Mouse (Mus musculus) E14TG2a.4 (cell line): ENCODE measurements at regions not wholly inside any gene's neighbourhood (a gene's known extent, or its start where the extent isn't known, plus 50 kb on each side); places are given as distances from the start of the nearest gene placed in this dataset.

ENCODE experiments used
- H3K27me3 ChIP-seq: 2 replicates; pipeline ENCODE4 v1.6.1; 2014; ENCODE audit warnings: low read length, control low read depth; ENCODE audit not compliant: insufficient read depth
- H3K36me3 ChIP-seq: 2 replicates; pipeline ENCODE4 v1.6.1; 2014; ENCODE audit warnings: low read length, control low read depth; ENCODE audit not compliant: insufficient read depth
- H3K4me1 ChIP-seq: replicated peaks from 2 replicates; pipeline ENCODE4 v1.6.1; 2014; ENCODE audit warnings: low read depth, low read length, control low read depth
- H3K4me3 ChIP-seq: replicated peaks from 2 replicates; pipeline ENCODE4 v1.5.1; 2014; ENCODE audit warnings: mild to moderate bottlenecking, low read length
- H3K9me3 ChIP-seq: 2 replicates; pipeline ENCODE4 v1.6.1; 2014; ENCODE audit warnings: low read length, control low read depth
- CTCF ChIP-seq: conservative IDR thresholded peaks from 2 replicates; pipeline ENCODE4 v1.5.1; 2014; ENCODE audit warnings: low read length
- NANOG ChIP-seq: IDR thresholded peaks from 2 replicates; pipeline ENCODE4 v1.6.1; 2014; ENCODE audit warnings: borderline replicate concordance, low read length, mixed read lengths
- POU5F1 ChIP-seq: IDR thresholded peaks from 2 replicates; pipeline ENCODE4 v1.6.1; 2014; ENCODE audit warnings: low read length, borderline replicate concordance

DNA sequence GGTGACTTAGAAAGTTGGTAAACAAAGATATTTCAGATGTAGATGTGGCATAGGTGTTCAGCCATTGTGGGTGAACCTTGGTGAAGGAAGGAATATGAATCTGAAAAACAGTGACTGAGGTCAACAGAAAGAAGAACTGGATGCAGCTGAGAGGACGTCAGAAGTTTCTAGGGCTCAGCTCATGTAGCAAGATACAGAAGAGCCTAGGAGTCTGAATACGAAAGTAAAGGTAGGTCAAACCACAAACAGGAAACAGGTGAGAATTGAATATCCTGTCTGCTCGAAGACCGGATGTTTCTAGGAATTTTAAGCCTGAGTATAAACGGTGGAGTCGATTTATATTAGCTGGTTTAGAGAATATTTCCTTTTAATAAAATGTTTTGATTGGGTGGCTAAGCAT is 223.7 kb upstream of the Cblb start:
- no peak for TF ChIP-seq POU5F1
- TF ChIP-seq CTCF: no peak
- no peak for TF ChIP-seq NANOG
- Histone ChIP-seq H3K36me3 (no peaks in the 10 kb centered on the region), H3K4me1 (no peaks in the 10 kb centered on the region), H3K9me3 (peaks cover 23% of the 10 kb centered on the region), H3K4me3 (no peak overlapping the region), H3K27me3 (no peaks in the 10 kb centered on the region)

DNA sequence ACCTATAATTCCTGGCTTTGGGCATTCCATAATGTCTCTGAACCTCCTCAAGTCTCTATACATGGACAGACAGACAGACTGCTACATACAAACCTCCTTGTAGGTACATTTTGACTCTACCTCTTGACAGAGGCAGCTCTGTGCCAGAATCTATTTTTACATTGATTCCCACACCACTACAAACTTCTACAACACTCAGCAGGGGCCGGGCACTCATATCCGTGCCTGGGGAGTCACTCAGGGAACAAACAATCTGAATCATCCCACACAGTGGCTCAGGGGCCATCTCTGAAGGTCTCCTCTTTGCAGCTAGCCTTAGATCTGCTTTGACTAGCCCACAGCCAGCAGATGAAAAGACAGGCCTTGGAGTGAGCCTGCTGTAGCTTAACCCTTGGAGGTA is 221.9 kb upstream of the Cblb start:
- no peaks in the 10 kb centered on the region for H3K4me1 ChIP-seq
- peaks cover 11% of the 10 kb centered on the region for H3K9me3 ChIP-seq
- H3K36me3 ChIP-seq: no peaks in the 10 kb centered on the region
- TF ChIP-seq CTCF: no peak
- TF ChIP-seq POU5F1: no peak
- H3K27me3 ChIP-seq: no peaks in the 10 kb centered on the region
- H3K4me3 ChIP-seq: no peak overlapping the region

DNA sequence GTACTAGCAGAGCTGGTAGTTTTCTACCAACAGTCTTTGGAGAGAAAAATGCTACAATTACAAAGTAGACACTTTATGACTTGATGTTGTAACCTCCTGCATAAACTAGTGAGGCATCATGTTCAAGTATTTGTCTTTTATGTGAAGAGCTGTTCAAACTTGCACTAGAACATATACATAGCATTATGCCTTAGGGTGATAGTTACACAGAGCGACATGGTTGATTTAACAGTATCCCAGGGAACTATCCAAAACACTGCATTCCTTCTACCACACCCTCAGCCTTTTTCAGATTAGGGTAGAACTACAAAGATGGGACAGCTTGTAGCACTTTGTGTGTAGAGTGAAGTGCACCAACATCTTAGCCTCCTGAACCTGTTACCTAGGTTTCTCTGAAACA is 220.0 kb upstream of the Cblb start:
- TF ChIP-seq NANOG: no peak
- TF ChIP-seq CTCF: no peak
- no peak for TF ChIP-seq POU5F1
- Histone ChIP-seq H3K4me3 (no peak overlapping the region), H3K36me3 (no peaks in the 10 kb centered on the region), H3K4me1 (no peaks in the 10 kb centered on the region), H3K27me3 (no peaks in the 10 kb centered on the region), H3K9me3 (no peaks in the 10 kb centered on the region)

DNA sequence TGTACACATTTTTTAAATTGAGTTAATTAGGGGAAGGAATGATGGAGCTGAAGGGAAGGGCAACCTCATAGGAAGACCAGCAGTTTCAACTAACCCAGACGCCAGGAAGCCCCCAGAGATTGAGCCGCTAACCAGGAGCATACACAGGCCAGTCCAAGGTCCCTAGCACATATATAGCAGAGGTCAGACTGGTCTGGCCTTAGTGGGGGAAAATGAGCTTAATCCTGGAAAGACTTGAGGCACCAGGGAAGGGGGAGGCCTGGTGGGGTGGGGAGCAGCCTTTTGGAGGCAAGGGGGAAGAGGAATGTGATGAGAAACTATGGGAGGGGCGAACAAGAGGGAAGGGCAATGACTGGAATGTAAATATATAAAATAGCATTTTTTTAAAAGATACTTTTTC is 188.3 kb upstream of the Cblb start:
- no peaks in the 10 kb centered on the region for H3K4me1 ChIP-seq
- H3K9me3 ChIP-seq: no peaks in the 10 kb centered on the region
- H3K4me3 ChIP-seq: no peak overlapping the region
- no peaks in the 10 kb centered on the region for H3K27me3 ChIP-seq
- H3K36me3 ChIP-seq: no peaks in the 10 kb centered on the region
- TF ChIP-seq CTCF (no peak), POU5F1 (no peak), NANOG (no peak)

DNA sequence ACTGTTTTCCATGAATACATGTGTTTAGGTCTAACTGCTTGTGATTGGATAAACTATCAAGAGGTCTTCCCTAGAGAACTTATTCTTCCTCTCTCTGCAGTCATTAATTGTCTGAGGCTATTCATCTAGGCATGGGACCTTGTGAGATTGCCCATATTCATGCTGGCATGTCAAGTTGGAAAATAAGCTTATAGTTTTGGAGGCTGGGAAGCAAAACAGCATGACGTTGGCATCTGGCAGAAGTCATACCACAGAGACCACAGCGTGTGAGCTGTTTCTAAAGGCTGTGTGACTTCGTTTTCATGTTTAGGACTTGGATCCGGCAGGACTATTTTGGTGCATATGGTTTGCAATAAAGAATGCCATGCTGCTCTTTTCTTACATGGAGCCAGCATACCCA is 185.5 kb upstream of the Cblb start:
- H3K4me3 ChIP-seq: no peak overlapping the region
- no peak for TF ChIP-seq POU5F1
- TF ChIP-seq CTCF: no peak
- TF ChIP-seq NANOG: no peak
- H3K27me3 ChIP-seq: no peaks in the 10 kb centered on the region
- H3K4me1 ChIP-seq: no peaks in the 10 kb centered on the region
- H3K9me3 ChIP-seq: no peaks in the 10 kb centered on the region
- H3K36me3 ChIP-seq: no peaks in the 10 kb centered on the region

DNA sequence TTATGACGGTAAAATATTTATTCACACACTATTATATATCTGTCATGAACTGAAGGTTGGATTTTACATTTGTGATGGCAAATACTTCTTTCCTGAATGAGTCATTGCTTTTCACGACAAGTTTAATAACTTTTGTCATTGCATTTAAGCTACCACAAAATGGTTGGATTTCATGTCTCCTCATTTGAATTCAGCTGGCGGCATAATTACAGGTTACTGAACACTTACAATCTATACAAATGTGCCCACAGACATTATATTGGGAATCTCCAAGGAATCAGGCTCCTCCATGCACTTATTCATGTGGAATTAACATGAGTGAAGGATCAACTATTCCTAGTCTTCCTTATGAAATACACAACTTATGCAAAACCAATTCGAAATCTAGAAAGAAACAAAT is 150.3 kb upstream of the Cblb start:
- no peak overlapping the region for H3K4me3 ChIP-seq
- no peaks in the 10 kb centered on the region for H3K27me3 ChIP-seq
- no peak for TF ChIP-seq POU5F1
- no peak for TF ChIP-seq CTCF
- TF ChIP-seq NANOG: no peak
- no peaks in the 10 kb centered on the region for H3K36me3 ChIP-seq
- no peaks in the 10 kb centered on the region for H3K9me3 ChIP-seq
- no peaks in the 10 kb centered on the region for H3K4me1 ChIP-seq

DNA sequence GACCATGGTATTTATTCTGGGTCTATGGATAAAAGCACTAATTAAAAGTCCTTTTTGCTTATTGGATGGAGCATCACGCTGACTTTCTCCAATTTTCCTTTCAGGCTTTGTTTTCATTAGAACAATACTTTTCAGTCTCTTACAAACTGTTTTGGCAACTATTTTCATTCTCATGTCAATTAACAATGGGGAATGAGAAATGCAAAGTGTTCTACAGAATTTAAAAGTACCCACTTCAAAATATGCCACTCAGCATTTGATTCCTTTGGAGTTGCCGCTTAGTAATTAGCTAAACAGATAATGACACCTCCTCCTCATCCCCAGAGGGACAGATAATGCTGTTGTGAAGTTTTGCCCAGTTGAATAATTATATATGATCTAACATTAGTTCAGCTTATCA is 149.9 kb upstream of the Cblb start:
- Histone ChIP-seq H3K36me3 (no peaks in the 10 kb centered on the region), H3K27me3 (no peaks in the 10 kb centered on the region), H3K9me3 (no peaks in the 10 kb centered on the region), H3K4me3 (no peak overlapping the region), H3K4me1 (no peaks in the 10 kb centered on the region)
- no peak for TF ChIP-seq POU5F1

DNA sequence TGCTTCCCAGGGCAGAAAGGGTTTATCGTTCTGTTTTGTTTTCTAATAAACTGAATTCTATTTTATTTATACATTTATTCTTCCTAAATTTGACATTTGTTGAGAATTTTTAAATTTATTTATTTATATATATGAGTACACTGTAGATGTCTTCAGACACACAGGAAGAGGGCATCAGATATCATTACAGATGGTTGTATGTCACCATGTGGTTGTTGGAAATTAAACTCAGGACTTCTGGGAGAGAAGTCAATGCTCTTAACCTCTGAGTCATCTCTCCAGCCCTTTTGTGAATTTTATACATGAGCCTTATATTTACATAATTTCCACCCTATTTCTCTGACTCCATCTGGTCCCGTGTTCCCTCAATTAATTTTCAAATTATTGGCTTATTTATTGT is 147.2 kb upstream of the Cblb start:
- H3K27me3 ChIP-seq: no peaks in the 10 kb centered on the region
- H3K36me3 ChIP-seq: no peaks in the 10 kb centered on the region
- H3K4me3 ChIP-seq: no peak overlapping the region
- TF ChIP-seq POU5F1: no peak
- H3K9me3 ChIP-seq: no peaks in the 10 kb centered on the region
- H3K4me1 ChIP-seq: no peaks in the 10 kb centered on the region

DNA sequence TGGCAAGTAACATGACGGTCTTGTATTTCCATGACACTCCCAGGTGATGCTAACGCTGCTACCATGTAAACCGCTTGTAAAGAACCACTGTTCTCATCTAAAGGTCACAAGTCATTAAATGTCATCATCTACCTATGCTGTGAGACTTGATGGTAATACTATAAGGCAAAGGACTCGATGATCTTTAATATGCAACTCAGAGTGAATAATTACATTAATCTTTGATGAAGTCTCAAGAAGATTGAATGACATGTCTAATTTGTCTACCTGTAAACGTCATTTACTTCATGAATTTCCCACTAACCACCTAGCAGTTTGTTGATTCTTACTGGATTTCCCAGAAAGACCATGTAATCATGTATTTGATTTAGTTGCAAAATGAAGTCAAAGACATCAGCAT is 143.5 kb upstream of the Cblb start:
- Histone ChIP-seq H3K36me3 (no peaks in the 10 kb centered on the region), H3K9me3 (no peaks in the 10 kb centered on the region), H3K4me3 (no peak overlapping the region), H3K27me3 (no peaks in the 10 kb centered on the region), H3K4me1 (no peaks in the 10 kb centered on the region)
- TF ChIP-seq POU5F1 (no peak), NANOG (no peak), CTCF (no peak)

DNA sequence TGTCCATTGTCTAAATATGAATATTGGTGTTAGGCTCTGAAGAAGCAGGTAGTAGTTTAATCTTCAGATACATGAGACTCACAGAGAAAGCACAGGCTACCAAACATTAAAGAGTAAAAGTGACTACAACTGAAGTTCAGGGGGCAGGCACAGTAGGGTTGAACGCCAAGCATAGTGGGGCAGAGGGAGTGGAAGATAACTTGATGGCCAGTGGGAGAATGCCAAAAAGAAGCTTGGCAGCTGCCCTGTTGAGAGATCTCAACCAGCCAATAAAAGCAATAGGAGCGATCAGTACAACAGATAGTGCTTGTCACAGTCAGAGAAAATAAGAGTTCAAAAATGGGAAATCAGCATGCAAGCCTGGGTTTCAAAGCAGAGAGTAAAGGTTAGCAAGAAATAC is 125.4 kb upstream of the Cblb start:
- H3K4me3 ChIP-seq: no peak overlapping the region
- TF ChIP-seq POU5F1 (no peak), NANOG (no peak), CTCF (no peak)
- no peaks in the 10 kb centered on the region for H3K27me3 ChIP-seq
- no peaks in the 10 kb centered on the region for H3K9me3 ChIP-seq
- no peaks in the 10 kb centered on the region for H3K36me3 ChIP-seq
- no peaks in the 10 kb centered on the region for H3K4me1 ChIP-seq
